Mouse (Mus musculus) hindbrain, embryonic 10.5 days (tissue): ENCODE measurements around the gene Mblac1. TPM values are rescaled to one million over a fixed set of nuclear protein-coding genes. Genes with fewer than 3 reads are reported as not detected.
A peak's percentile ranks its signal among the peaks of the same experiment; 100 is the strongest.

Experiments
- DNase-seq: peaks from one replicate; pipeline ENCODE4 v3.0.0-alpha.2; 2017; ENCODE audit warnings: low spot score
- H3K27ac ChIP-seq: fragments of 300-500 bp; sonication (generic); 2 replicates; pipeline ENCODE4 v1.5.1; 2016; ENCODE audit warnings: mild to moderate bottlenecking, moderate library complexity
- H3K27me3 ChIP-seq: fragments of 300-500 bp; sonication (generic); 2 replicates; pipeline ENCODE4 v1.6.1; 2016; ENCODE audit warnings: mild to moderate bottlenecking; ENCODE audit not compliant: poor library complexity, insufficient read depth, severe bottlenecking
- H3K36me3 ChIP-seq: fragments of 300-500 bp; sonication (generic); 2 replicates; pipeline ENCODE4 v1.6.1; 2016; ENCODE audit warnings: mild to moderate bottlenecking, moderate library complexity
- H3K4me1 ChIP-seq: fragments of 300-500 bp; sonication (generic); replicated peaks from 2 replicates; pipeline ENCODE4 v1.6.1; 2016; ENCODE audit warnings: mild to moderate bottlenecking
- H3K4me3 ChIP-seq: fragments of 300-500 bp; sonication (generic); 2 replicates; pipeline ENCODE4 v1.5.1; 2016; ENCODE audit warnings: mild to moderate bottlenecking, moderate library complexity
- H3K9me3 ChIP-seq: fragments of 300-500 bp; sonication (generic); 2 replicates; pipeline ENCODE4 v1.6.1; 2016; ENCODE audit warnings: mild to moderate bottlenecking, moderate library complexity
- WGBS: fragments of 180-500 bp; shearing (Covaris S2); methylation state at CpG from one replicate; pipeline ENCODE4 v1.1.7; 2016; 5-methylcytosine and 5-hydroxymethylcytosine counted together
- microRNA counts: library from miRNA; unstranded; fragments of <30 nt; microRNA quantifications from one replicate; lab custom pipeline; 2017
- polyA plus RNA-seq: library from polyadenylated mRNA; unstranded; fragments of >200 nt; fragmentation: Nextera tagmentation; extraction: Ambion mirVana; gene quantifications from 2 replicates; pipeline ENCODE4 v1.2.1, GENCODE M21; 2016

Mblac1 gene
- polyA plus RNA-seq, 1 experiment from 2014 or later = 11.8 TPM

DNA sequence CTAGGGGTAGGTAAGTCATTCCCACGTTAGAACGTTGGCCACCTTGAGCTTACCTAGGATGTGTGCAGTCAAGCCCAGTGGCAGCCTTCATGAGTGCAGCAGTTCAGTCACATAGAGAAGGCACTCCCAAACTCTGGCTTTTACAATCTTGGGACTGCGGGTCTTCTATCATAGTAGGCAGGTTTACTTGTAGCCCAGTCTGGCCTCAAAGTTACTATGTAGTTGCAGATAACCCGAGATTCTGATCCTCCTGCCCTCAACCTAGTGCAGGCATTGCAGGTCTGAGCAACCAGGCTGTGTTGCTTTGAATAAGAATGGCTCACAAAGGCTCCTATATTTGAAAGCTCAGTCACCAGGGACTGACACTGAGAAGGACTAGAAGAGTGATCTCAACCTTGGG is 32.4 kb downstream of the Mblac1 start:
- Histone ChIP-seq H3K27me3 (no peaks in the 10 kb centered on the region), H3K4me3 (no peak overlapping the region), H3K27ac (no peak overlapping the region), H3K4me1 (no peaks in the 10 kb centered on the region), H3K9me3 (no peaks in the 10 kb centered on the region), H3K36me3 (no peaks in the 10 kb centered on the region)
- WGBS = 83% methylated on average over 4 of the region's 4 CpGs
- DNase-seq = no peak

DNA sequence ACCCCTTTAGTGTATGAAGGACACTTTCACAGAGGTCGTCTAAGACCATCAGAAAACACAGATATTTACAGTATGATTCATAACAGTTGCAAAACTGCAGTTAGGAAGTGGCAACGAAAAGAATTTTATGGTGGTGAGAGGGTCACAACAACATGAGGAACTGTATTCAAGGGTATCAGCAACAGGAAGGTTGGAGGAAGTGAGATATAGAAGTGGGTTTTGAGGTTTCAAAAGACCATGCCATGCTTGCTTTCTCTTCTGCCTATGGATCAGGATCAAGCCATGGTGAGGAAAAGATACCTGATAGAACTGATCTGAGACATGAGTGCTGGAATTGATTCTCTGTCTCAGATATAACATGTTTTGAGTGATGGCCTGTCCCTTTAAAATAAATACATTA is 33.3 kb downstream of the Mblac1 start:
- H3K36me3 ChIP-seq = no peaks in the 10 kb centered on the region
- H3K27me3 ChIP-seq = no peaks in the 10 kb centered on the region
- H3K9me3 ChIP-seq = no peaks in the 10 kb centered on the region
- WGBS = 72% methylated on average over 2 of the region's 2 CpGs
- no peak overlapping the region for H3K4me3 ChIP-seq
- no peaks in the 10 kb centered on the region for H3K4me1 ChIP-seq
- no peak for DNase-seq
- H3K27ac ChIP-seq = no peak overlapping the region

DNA sequence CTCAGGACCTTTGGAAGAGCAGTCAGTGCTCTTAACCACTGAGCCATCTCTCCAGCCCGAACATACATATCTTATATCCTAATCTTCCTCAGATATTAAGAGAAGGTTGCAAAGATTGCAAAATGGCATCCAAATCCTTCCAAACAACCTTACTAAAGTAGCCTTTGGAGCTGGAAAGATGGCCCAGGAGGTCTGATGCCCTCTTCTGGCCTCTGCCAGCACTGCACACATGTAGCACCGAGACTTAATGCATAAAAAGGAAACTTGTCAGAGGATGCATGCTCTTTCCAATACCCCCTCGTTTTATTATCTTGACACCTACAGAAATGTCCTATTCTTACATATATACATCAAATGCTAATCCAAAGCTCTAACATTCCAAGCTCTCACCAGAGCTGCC is 33.9 kb downstream of the Mblac1 start:
- no peak overlapping the region for H3K4me3 ChIP-seq
- no peaks in the 10 kb centered on the region for H3K36me3 ChIP-seq
- WGBS = 64% methylated on average over 3 of the region's 3 CpGs
- DNase-seq = peak; percentile 7
- H3K4me1 ChIP-seq = no peaks in the 10 kb centered on the region
- no peaks in the 10 kb centered on the region for H3K27me3 ChIP-seq
- no peak overlapping the region for H3K27ac ChIP-seq
- H3K9me3 ChIP-seq = no peaks in the 10 kb centered on the region

DNA sequence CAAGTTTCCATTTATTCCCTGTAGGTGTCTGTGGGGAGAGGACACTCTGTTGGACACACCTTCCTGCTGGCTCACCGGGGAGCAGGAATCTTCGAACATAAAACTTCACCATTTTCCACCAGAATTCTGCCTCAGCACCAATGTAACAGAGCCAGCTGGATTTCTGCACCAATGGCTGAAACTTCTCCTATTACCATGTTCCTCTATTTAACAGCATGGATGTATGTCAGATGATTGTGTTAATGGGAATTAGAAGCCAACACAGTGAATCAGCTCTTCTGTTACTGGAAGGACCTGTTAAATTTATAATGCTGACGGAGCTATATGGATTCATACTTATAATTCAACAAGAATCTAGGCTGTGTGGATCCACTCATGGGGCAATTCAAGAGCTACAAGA is 35.4 kb downstream of the Mblac1 start:
- 93% methylated on average over 3 of the region's 3 CpGs for WGBS
- Histone ChIP-seq H3K4me1 (no peaks in the 10 kb centered on the region), H3K9me3 (no peaks in the 10 kb centered on the region), H3K27ac (no peak overlapping the region), H3K27me3 (no peaks in the 10 kb centered on the region), H3K4me3 (no peak overlapping the region), H3K36me3 (no peaks in the 10 kb centered on the region)
- DNase-seq = no peak

DNA sequence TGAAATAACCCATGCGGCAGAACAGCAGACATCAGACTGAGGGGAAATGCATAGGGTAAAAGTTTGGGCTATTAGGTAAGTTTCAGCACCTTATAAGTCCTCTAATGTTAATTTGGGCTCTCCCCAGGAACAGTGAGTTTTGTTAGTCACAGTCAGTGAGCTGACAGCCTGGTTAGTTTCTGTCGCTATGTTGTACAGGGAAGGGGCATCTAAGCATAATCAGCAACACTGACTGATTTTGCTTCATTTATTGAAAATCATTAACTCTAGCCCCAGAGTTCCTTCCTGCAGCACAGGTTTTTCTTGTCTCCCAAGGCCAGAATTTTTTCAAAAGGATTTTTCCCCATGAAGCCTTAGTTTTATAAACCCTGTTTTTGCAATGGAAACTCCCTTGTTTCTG is 39.7 kb downstream of the Mblac1 start:
- no peak for DNase-seq
- Histone ChIP-seq H3K4me1 (no peaks in the 10 kb centered on the region), H3K27me3 (no peaks in the 10 kb centered on the region), H3K27ac (no peak overlapping the region), H3K36me3 (no peaks in the 10 kb centered on the region), H3K4me3 (no peak overlapping the region), H3K9me3 (no peaks in the 10 kb centered on the region)
- 81% methylated on average over 2 of the region's 2 CpGs for WGBS

DNA sequence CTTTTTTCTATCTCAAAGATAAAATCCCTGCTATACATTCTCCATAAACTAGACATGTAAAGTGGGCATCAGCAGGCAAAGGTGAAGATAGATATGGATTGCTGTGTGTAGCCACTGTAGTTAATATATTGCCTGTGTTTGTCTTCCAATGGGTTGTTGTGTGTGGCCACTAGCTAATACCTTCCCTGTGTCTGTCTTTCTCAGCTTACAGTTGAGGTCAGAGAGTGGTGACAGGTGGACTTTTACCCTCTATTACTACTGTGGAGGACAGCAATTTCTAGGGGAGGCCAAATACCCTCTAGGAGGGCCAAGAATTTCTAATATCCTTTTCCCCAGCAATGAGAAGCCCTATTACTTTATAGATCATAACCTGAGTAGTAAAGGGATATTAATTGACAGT is 40.1 kb downstream of the Mblac1 start:
- DNase-seq = no peak
- no peaks in the 10 kb centered on the region for H3K9me3 ChIP-seq
- no peak overlapping the region for H3K27ac ChIP-seq
- H3K36me3 ChIP-seq = no peaks in the 10 kb centered on the region
- H3K4me3 ChIP-seq = no peak overlapping the region
- H3K27me3 ChIP-seq = no peaks in the 10 kb centered on the region
- no peaks in the 10 kb centered on the region for H3K4me1 ChIP-seq

DNA sequence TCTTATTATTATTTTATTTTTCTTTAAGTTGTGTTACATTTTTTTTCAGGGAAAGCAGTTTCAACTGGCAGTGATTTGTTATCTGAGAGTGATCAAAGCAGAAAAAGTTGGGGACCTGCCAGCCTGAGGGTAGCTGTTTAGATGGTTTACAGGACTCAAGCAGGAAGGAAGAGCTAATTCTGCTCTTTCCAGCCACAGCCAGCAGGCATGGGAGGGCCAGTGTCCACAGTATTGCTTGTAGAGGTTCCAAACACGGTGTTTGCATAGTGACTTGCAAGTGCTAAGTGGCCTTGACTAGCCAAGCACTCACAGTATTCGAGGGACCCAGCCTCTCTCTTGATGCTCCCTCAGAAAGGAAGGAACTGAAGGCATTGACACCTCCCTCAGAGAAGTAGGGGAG is 47.4 kb downstream of the Mblac1 start:
- 50% methylated on average over 2 of the region's 2 CpGs for WGBS
- H3K27me3 ChIP-seq = no peaks in the 10 kb centered on the region

More for the DNA sequence above, 47.4 kb downstream of the Mblac1 start:
- no peaks in the 10 kb centered on the region for H3K4me1 ChIP-seq
- no peak overlapping the region for H3K27ac ChIP-seq
- H3K4me3 ChIP-seq = no peak overlapping the region
- H3K9me3 ChIP-seq = no peaks in the 10 kb centered on the region
- DNase-seq = no peak
- no peaks in the 10 kb centered on the region for H3K36me3 ChIP-seq

MicroRNAs within 50 kb of the gene (microRNA counts, 519-probe panel; counts per million panel counts)
- microRNA mmu-miR-106b (lab: Ali Mortazavi, UCI) (4,299 counts per million, percentile 90 among the panel's probes with 10 or more counts), microRNA mmu-miR-25 (lab: Ali Mortazavi, UCI) (6,653 counts per million, percentile 99 among the panel's probes with 10 or more counts), microRNA mmu-miR-93 (lab: Ali Mortazavi, UCI) (5,094 counts per million, percentile 95 among the panel's probes with 10 or more counts)

Other genes starting within 250 kb of the Mblac1 start
- gene Gjc3, start 231.2 kb upstream of the Mblac1 start, polyA plus RNA-seq = 0.10 and 0.30 TPM in 2 replicates
- gene Azgp1, start 212.8 kb upstream of the Mblac1 start, polyA plus RNA-seq = not detected in 2 replicates
- not detected in 2 replicates for gene Smok3a, start 173.1 kb upstream of the Mblac1 start, polyA plus RNA-seq
- not detected in 2 replicates for gene Smok3b, start 172.9 kb upstream of the Mblac1 start, polyA plus RNA-seq
- gene Smok3c, start 141.1 kb upstream of the Mblac1 start, polyA plus RNA-seq = not detected in 2 replicates
- gene Zkscan1, start 109.2 kb upstream of the Mblac1 start, polyA plus RNA-seq = 24.5 and 26.3 TPM in 2 replicates
- gene Zscan21, start 77.4 kb upstream of the Mblac1 start, polyA plus RNA-seq = 105 and 109 TPM in 2 replicates
- gene Zfp113, start 38.6 kb upstream of the Mblac1 start, polyA plus RNA-seq = 38.9 and 42.4 TPM in 2 replicates
- 354 and 372 TPM in 2 replicates for gene Cops6, start 33.2 kb upstream of the Mblac1 start, polyA plus RNA-seq
- gene Ap4m1, start 22.3 kb upstream of the Mblac1 start, polyA plus RNA-seq = 26.2 and 29.7 TPM in 2 replicates
- 324 and 361 TPM in 2 replicates for gene Mcm7, start 21.9 kb upstream of the Mblac1 start, polyA plus RNA-seq
- 128 and 136 TPM in 2 replicates for gene Taf6, start 6.9 kb upstream of the Mblac1 start, polyA plus RNA-seq
- gene Cnpy4, start 6.8 kb upstream of the Mblac1 start, polyA plus RNA-seq = 50.7 and 52.2 TPM in 2 replicates
- not detected in 2 replicates for gene Nxpe5, start 31.6 kb downstream of the Mblac1 start, polyA plus RNA-seq
- gene Lamtor4, start 61.2 kb downstream of the Mblac1 start, polyA plus RNA-seq = 49.5 and 63.6 TPM in 2 replicates
- 6.3 and 10.1 TPM in 2 replicates for gene BC037034, start 69.7 kb downstream of the Mblac1 start, polyA plus RNA-seq
- 7.9 and 8.5 TPM in 2 replicates for gene Gal3st4, start 78.5 kb downstream of the Mblac1 start, polyA plus RNA-seq
- gene Gm43720, start 85.6 kb downstream of the Mblac1 start, polyA plus RNA-seq = 0.13 and 0.26 TPM in 2 replicates
- gene Gpc2, start 85.7 kb downstream of the Mblac1 start, polyA plus RNA-seq = 48.0 and 95.4 TPM in 2 replicates
- 3.4 and 3.9 TPM in 2 replicates for gene Stag3, start 85.9 kb downstream of the Mblac1 start, polyA plus RNA-seq
- gene Pvrig, start 147.6 kb downstream of the Mblac1 start, polyA plus RNA-seq = 0.14 TPM in 1 of 2 replicates, not detected in the other
- gene Zfp157, start 247.2 kb downstream of the Mblac1 start, polyA plus RNA-seq = 38.1 and 40.4 TPM in 2 replicates